Comparison of ENCODE assay signal across 8 mouse cellular contexts in the genomic region with DNA sequence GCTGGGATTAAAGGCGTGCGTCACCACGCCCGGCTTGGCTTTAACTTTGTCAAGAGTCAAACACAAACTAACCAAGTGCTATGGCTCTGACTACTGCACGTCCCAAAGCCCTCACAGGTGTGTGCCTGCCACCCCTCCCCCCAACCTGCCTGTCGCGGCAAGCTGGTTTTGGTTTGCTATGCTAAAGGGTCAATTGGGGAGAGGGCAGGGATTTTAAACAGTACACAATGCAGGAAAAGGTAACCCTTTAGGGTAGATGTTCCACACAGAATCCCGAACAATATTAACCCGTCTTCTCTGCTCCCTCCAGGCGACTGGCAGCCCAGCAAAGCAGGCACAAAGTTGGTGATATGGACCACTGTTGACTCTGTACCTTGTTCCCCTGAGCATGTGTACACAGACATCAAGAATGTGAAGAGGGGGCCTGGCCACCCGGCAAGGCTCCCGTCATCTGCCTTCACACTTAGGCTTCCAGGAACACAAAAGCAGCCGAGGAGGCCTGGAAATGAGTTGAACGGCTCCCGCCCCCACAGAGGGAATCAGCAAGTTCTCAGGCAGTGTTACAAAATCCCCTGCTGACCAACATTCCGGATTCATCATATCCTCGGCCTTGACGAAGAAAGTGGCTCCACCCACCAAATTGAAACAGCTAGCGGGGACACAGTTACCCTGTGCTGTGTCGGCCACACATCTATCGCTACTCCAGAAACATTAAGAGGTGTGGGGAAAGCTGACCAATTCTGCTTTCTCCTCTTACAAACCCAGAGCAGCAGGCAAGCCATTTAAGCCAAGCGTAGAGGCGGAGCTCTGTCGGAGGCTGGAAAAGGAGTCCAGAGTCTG. TPM values are rescaled to one million over a fixed set of nuclear protein-coding genes. Genes with fewer than 3 reads are reported as not detected.
DNase-seq lines count a peak whose midpoint lies in the region; ATAC-seq and TF ChIP-seq lines count a peak whose summit lies in the region.

No protein-coding gene starts in this region.

- H3K9me3 ChIP-seq in embryonic facial prominence, embryonic 10.5 days, result no peaks in the 10 kb centered on the region
- H3K9me3 ChIP-seq in heart, embryonic 15.5 days (replicated peaks), result no peaks in the 10 kb centered on the region
- no peaks in the 10 kb centered on the region for H3K9me3 ChIP-seq in kidney, postnatal 0 days (replicated peaks; ENCODE audit: low read length)

- H3K27ac ChIP-seq in embryonic facial prominence, embryonic 10.5 days (replicated peaks), result peak overlapping the region; percentile 26; the same call in 1 of the 2 replicates
- peak overlapping the region; percentile 93 for H3K27ac ChIP-seq in heart, embryonic 15.5 days
- peak overlapping the region; percentile 85 for H3K27ac ChIP-seq in kidney, postnatal 0 days

- peak overlapping the region; percentile 54 for H3K9ac ChIP-seq in heart, embryonic 15.5 days
- H3K9ac ChIP-seq in kidney, postnatal 0 days (ENCODE audit: low read depth, low read length), result peak overlapping the region; percentile 40

- TF ChIP-seq CTCF in kidney, postnatal 0 days (IDR thresholded peaks at IDR 0.05; ENCODE audit: low read depth), result no peak

- H3K4me1 ChIP-seq in embryonic facial prominence, embryonic 10.5 days, result peaks cover 73% of the 10 kb centered on the region
- peaks cover 58% of the 10 kb centered on the region for H3K4me1 ChIP-seq in heart, embryonic 15.5 days (replicated peaks)
- peaks cover 33% of the 10 kb centered on the region for H3K4me1 ChIP-seq in kidney, postnatal 0 days (replicated peaks; ENCODE audit: insufficient read depth, low read length)

- 3% methylated on average over 24 of the region's 24 CpGs for WGBS in embryonic facial prominence, embryonic 10.5 days
- WGBS in heart, embryonic 15.5 days, result 10% methylated on average over 24 of the region's 24 CpGs
- WGBS in kidney, postnatal 0 days, result 10% methylated on average over 24 of the region's 24 CpGs

- H3K4me2 ChIP-seq in heart, embryonic 15.5 days, result peak overlapping the region; percentile 92
- peak overlapping the region; percentile 94 for H3K4me2 ChIP-seq in kidney, postnatal 0 days (ENCODE audit: low read length)

- DNase-seq in thymus, postnatal 4 days, result peak; percentile 49
- no peak for DNase-seq in thymus, postnatal 36 days
- DNase-seq in embryonic facial prominence, embryonic 10.5 days (ENCODE audit: low spot score), result peak; percentile 67
- peak; percentile 87 for DNase-seq in kidney, postnatal 0 days (ENCODE audit: low spot score)
- peak; percentile 75 for DNase-seq in testis, postnatal 10 days (ENCODE audit: low spot score)
- DNase-seq in layer of hippocampus, postnatal 10 days (ENCODE audit: low spot score in 2 of 2), result no peak

- H3K4me3 ChIP-seq in embryonic facial prominence, embryonic 10.5 days, result peak overlapping the region; percentile 69
- peak overlapping the region; percentile 72 for H3K4me3 ChIP-seq in heart, embryonic 15.5 days
- H3K4me3 ChIP-seq in kidney, postnatal 0 days (replicated peaks; ENCODE audit: low read depth, low read length), result peak overlapping the region; percentile 65

- peaks cover 95% of the 10 kb centered on the region for H3K27me3 ChIP-seq in embryonic facial prominence, embryonic 10.5 days (replicated peaks; ENCODE audit: low read depth, poor library complexity, severe bottlenecking)
- H3K27me3 ChIP-seq in heart, embryonic 15.5 days, result peaks cover 6% of the 10 kb centered on the region
- no peaks in the 10 kb centered on the region for H3K27me3 ChIP-seq in kidney, postnatal 0 days (ENCODE audit: insufficient read depth, low read length)

- no peaks in the 10 kb centered on the region for H3K36me3 ChIP-seq in embryonic facial prominence, embryonic 10.5 days (replicated peaks)
- no peaks in the 10 kb centered on the region for H3K36me3 ChIP-seq in heart, embryonic 15.5 days
- H3K36me3 ChIP-seq in kidney, postnatal 0 days (ENCODE audit: insufficient read depth, low read length), result no peaks in the 10 kb centered on the region

- 0 out of 2 replicates have a peak, but pooled peaks have one; percentile 23 for ATAC-seq in heart, embryonic 15.5 days (replicated peaks; ENCODE audit: insufficient number of reproducible peaks, insufficient read depth, low FRiP score, low read depth)
- ATAC-seq in kidney, postnatal 0 days (replicated peaks; ENCODE audit: low FRiP score, low read depth), result peak; percentile 6; the same call in 1 of the 2 replicates
- ATAC-seq in megakaryocyte, adult 5-6 weeks (ENCODE audit: poor library complexity, severe bottlenecking), result peak; percentile 69

RNA-seq across cellular contexts. Expression of a gene that starts 2.0 kb away (rescaled TPM):
- polyA plus RNA-seq in embryonic facial prominence, embryonic 10.5 days (2016; fragmentation: Nextera tagmentation; extraction: Ambion mirVana), result 1.4 and 2.5 TPM in 2 replicates
- 36.1 and 37.2 TPM in 2 replicates for polyA plus RNA-seq in heart, embryonic 15.5 days (2015; fragmentation: Nextera tagmentation; extraction: Ambion mirVana)
- 44.3 and 48.0 TPM in 2 replicates for polyA plus RNA-seq in kidney, postnatal 0 days (2015; fragmentation: Nextera tagmentation; extraction: Ambion mirVana)
- 2.5 and 3.5 TPM in 2 replicates for total RNA-seq in megakaryocyte, adult 5-6 weeks (2015)
- total RNA-seq in megakaryocyte, adult 5-6 weeks (2017), result 3.3 and 7.7 TPM in 2 replicates
- under 1 TPM; 0.71 to 0.94 TPM for total RNA-seq in layer of hippocampus, postnatal 10 days (2021)

RNA-seq across cellular contexts. Expression of a gene that starts 20.7 kb away (rescaled TPM):
- polyA plus RNA-seq in embryonic facial prominence, embryonic 10.5 days (2016; fragmentation: Nextera tagmentation; extraction: Ambion mirVana), result 106 and 114 TPM in 2 replicates
- 70.0 and 94.5 TPM in 2 replicates for polyA plus RNA-seq in heart, embryonic 15.5 days (2015; fragmentation: Nextera tagmentation; extraction: Ambion mirVana)
- polyA plus RNA-seq in kidney, postnatal 0 days (2015; fragmentation: Nextera tagmentation; extraction: Ambion mirVana), result 111 and 115 TPM in 2 replicates
- 39.8 and 53.9 TPM in 2 replicates for total RNA-seq in megakaryocyte, adult 5-6 weeks (2015)
- 45.7 and 58.1 TPM in 2 replicates for total RNA-seq in megakaryocyte, adult 5-6 weeks (2017)
- total RNA-seq in layer of hippocampus, postnatal 10 days (2021), result 10 to 100 TPM; 52.7 to 67.3 TPM

Comparison
In these comparisons a context has a peak if more than half of its experiments do, and no peak if none do; other contexts are left out.
1. DNase-seq: peak in thymus, postnatal 4 days (single experiment), embryonic facial prominence, embryonic 10.5 days (single experiment), kidney, postnatal 0 days (single experiment) and testis, postnatal 10 days (single experiment); none in thymus, postnatal 36 days (0 of 2) and layer of hippocampus, postnatal 10 days (0 of 2).
2. H3K27ac ChIP-seq: peak in every context shown above with its lines; median percentile 93 in heart, embryonic 15.5 days; 85 in kidney, postnatal 0 days; 26 in embryonic facial prominence, embryonic 10.5 days.
3. ATAC-seq: peak in every context shown above with its lines; median percentile 69 in megakaryocyte, adult 5-6 weeks; 23 in heart, embryonic 15.5 days; 6 in kidney, postnatal 0 days.
4. RNA of a gene that starts 2.0 kb away (polyA plus RNA-seq): 44.3 to 48.0 TPM in kidney, postnatal 0 days and 36.1 to 37.2 TPM in heart, embryonic 15.5 days; 1.4 to 2.5 TPM in embryonic facial prominence, embryonic 10.5 days; every median in the first group is over 10 times any median in the second.
5. Peak in every context shown above with its lines, with median percentiles within 50 percentile points of each other: H3K4me3 ChIP-seq.